24 mouse cellular contexts compared by ENCODE assay signal in genomic region chr15:72339629-72340028, GRCm38 (mm10).
DNase-seq lines count a peak whose midpoint lies in the region; ATAC-seq and TF ChIP-seq lines count a peak whose summit lies in the region.
"Had no signal": no experiment of that assay in that cellular context is flagged by ENCODE, and none has a peak within 500 bp of the region (broad histone marks: within the 10 kb centered on the region; RNA-seq: fewer than 3 reads in every experiment).

No protein-coding gene starts in this region.

- no peak overlapping the region for H3K4me3 ChIP-seq in kidney, embryonic 14.5 days (ENCODE audit: low read length)
- H3K4me3 ChIP-seq in kidney, embryonic 16.5 days (ENCODE audit: low read length), result no peak overlapping the region
- H3K4me3 ChIP-seq in testis, adult 2 months (ENCODE audit: control insufficient read depth, low read depth, low read length), result no peak overlapping the region
- H3K4me3 ChIP-seq: embryonic facial prominence, embryonic 10.5 days; embryonic facial prominence, embryonic 12.5 days; forebrain, embryonic 13.5 days; forebrain, embryonic 15.5 days had no signal

- ATAC-seq in kidney, embryonic 14.5 days (ENCODE audit: low FRiP score, low TSS enrichment), result peak; percentile 78; the same call in 1 of the 2 replicates
- 0 out of 2 replicates have a peak, but pooled peaks have one; percentile 42 for ATAC-seq in kidney, embryonic 16.5 days (ENCODE audit: low FRiP score, low TSS enrichment)
- ATAC-seq: activated CD4-positive, CD25-positive, alpha-beta regulatory T cell, adult 4 months; CD4-positive, CD25-positive, alpha-beta regulatory T cell, adult 4 months; forebrain, embryonic 13.5 days; forebrain, embryonic 15.5 days; Patski had no signal

- no peak overlapping the region for H3K27ac ChIP-seq in kidney, embryonic 14.5 days (ENCODE audit: low read depth, low read length)
- H3K27ac ChIP-seq in kidney, embryonic 16.5 days (ENCODE audit: low read length), result no peak overlapping the region
- H3K27ac ChIP-seq in testis, adult 2 months (ENCODE audit: control insufficient read depth, insufficient read depth, low read depth, low read length), result peak overlapping the region; percentile 76
- H3K27ac ChIP-seq: embryonic facial prominence, embryonic 10.5 days; embryonic facial prominence, embryonic 12.5 days; forebrain, embryonic 13.5 days; forebrain, embryonic 15.5 days had no signal

- H3K9ac ChIP-seq in kidney, embryonic 14.5 days (ENCODE audit: low read depth, low read length), result no peak overlapping the region
- no peak overlapping the region for H3K9ac ChIP-seq in kidney, embryonic 16.5 days (replicated peaks; ENCODE audit: low read length)
- H3K9ac ChIP-seq: embryonic facial prominence, embryonic 12.5 days; forebrain, embryonic 13.5 days; forebrain, embryonic 15.5 days had no signal

- no peak overlapping the region for H3K4me2 ChIP-seq in kidney, embryonic 14.5 days (replicated peaks; ENCODE audit: low read depth, low read length)
- H3K4me2 ChIP-seq in kidney, embryonic 16.5 days (replicated peaks; ENCODE audit: low read depth, low read length), result no peak overlapping the region
- H3K4me2 ChIP-seq: embryonic facial prominence, embryonic 12.5 days; forebrain, embryonic 13.5 days; forebrain, embryonic 15.5 days had no signal

- H3K27me3 ChIP-seq in kidney, embryonic 14.5 days (ENCODE audit: control insufficient read depth, insufficient read depth, low read length), result no peaks in the 10 kb centered on the region
- H3K27me3 ChIP-seq in kidney, embryonic 16.5 days (ENCODE audit: insufficient read depth, low read length), result no peaks in the 10 kb centered on the region
- H3K27me3 ChIP-seq in testis, adult 2 months (ENCODE audit: control insufficient read depth, insufficient read depth, low read length), result no peaks in the 10 kb centered on the region
- H3K27me3 ChIP-seq: CH12.LX; embryonic facial prominence, embryonic 12.5 days; forebrain, embryonic 13.5 days; forebrain, embryonic 15.5 days; Patski had no signal

- TF ChIP-seq CTCF in testis, adult 2 months (IDR thresholded peaks at IDR 0.05; ENCODE audit: control insufficient read depth, insufficient read depth, insufficient replicate concordance, low read depth, low read length), result no peak

- H3K4me1 ChIP-seq in kidney, embryonic 14.5 days (ENCODE audit: control insufficient read depth, insufficient read depth, low read length), result no peaks in the 10 kb centered on the region
- no peaks in the 10 kb centered on the region for H3K4me1 ChIP-seq in kidney, embryonic 16.5 days (ENCODE audit: insufficient read depth, low read length)
- H3K4me1 ChIP-seq in testis, adult 2 months (ENCODE audit: control insufficient read depth, insufficient read depth, low read length), result no peaks in the 10 kb centered on the region; the same call in 1 of the 2 replicates
- H3K4me1 ChIP-seq: embryonic facial prominence, embryonic 10.5 days; embryonic facial prominence, embryonic 12.5 days; forebrain, embryonic 15.5 days had no signal

- H3K9me3 ChIP-seq in kidney, embryonic 14.5 days (ENCODE audit: control insufficient read depth, low read length), result no peaks in the 10 kb centered on the region
- H3K9me3 ChIP-seq in kidney, embryonic 16.5 days (ENCODE audit: low read length), result no peaks in the 10 kb centered on the region
- H3K9me3 ChIP-seq: embryonic facial prominence, embryonic 10.5 days; embryonic facial prominence, embryonic 12.5 days; forebrain, embryonic 13.5 days; forebrain, embryonic 15.5 days had no signal

- WGBS in kidney, embryonic 14.5 days, result 27% methylated on average over 1 of the region's 1 CpGs
- WGBS in kidney, embryonic 16.5 days, result 46% methylated on average over 1 of the region's 1 CpGs

- TF ChIP-seq POLR2A in testis, adult 2 months (IDR thresholded peaks at IDR 0.05; ENCODE audit: control insufficient read depth, low read depth, low read length), result no peak

- no peak for DNase-seq in kidney, postnatal 25 days
- no peak for DNase-seq in kidney, postnatal 4 days
- DNase-seq in testis, postnatal 10 days (ENCODE audit: low spot score), result no peak
- DNase-seq: adrenal gland, adult 8-10 months; adrenal gland, postnatal 14 days; adrenal gland, postnatal 36 days; B cell, adult 2 months; cerebellum, adult 11-12 months; cerebellum, adult 2 months; cerebellum, adult 9-10 months; cerebellum, postnatal 10 days; cerebellum, postnatal 25 days had no signal

- no peaks in the 10 kb centered on the region for H3K36me3 ChIP-seq in kidney, embryonic 14.5 days (ENCODE audit: control insufficient read depth, insufficient read depth, low read length)
- H3K36me3 ChIP-seq in kidney, embryonic 16.5 days (ENCODE audit: insufficient read depth, low read length), result no peaks in the 10 kb centered on the region
- H3K36me3 ChIP-seq in testis, adult 2 months (ENCODE audit: control insufficient read depth, insufficient read depth, low read length), result no peaks in the 10 kb centered on the region
- H3K36me3 ChIP-seq: embryonic facial prominence, embryonic 10.5 days; embryonic facial prominence, embryonic 12.5 days; forebrain, embryonic 15.5 days; G1E had no signal
